Mouse (Mus musculus) intestine, embryonic 15.5 days (tissue): ENCODE results near the gene Epha1. TPM values are rescaled to one million over a fixed set of nuclear protein-coding genes. Genes with fewer than 3 reads are reported as not detected.

Source experiments
- ATAC-seq: fragments of 200-750 bp; cut with Nextera tagmentation; 2 replicates; pipeline ENCODE4 v1.8.0; 2017; ENCODE audit warnings: moderate TSS enrichment, moderate library complexity
- H3K27ac ChIP-seq: fragments of 300-500 bp; sonication (generic); 2 replicates; pipeline ENCODE4 v1.5.1; 2015; ENCODE audit warnings: mild to moderate bottlenecking, inconsistent platforms
- H3K27me3 ChIP-seq: fragments of 300-500 bp; sonication (generic); replicated peaks from 2 replicates; pipeline ENCODE4 v1.6.1; 2015; ENCODE audit warnings: inconsistent platforms
- H3K36me3 ChIP-seq: fragments of 300-500 bp; sonication (generic); 2 replicates; pipeline ENCODE4 v1.6.1; 2015; ENCODE audit warnings: inconsistent platforms
- H3K4me1 ChIP-seq: fragments of 300-500 bp; sonication (generic); replicated peaks from 2 replicates; pipeline ENCODE4 v1.6.1; 2015; ENCODE audit warnings: inconsistent platforms
- H3K4me2 ChIP-seq: fragments of 300-500 bp; sonication (generic); replicated peaks from 2 replicates; pipeline ENCODE4 v1.6.1; 2015; ENCODE audit warnings: mild to moderate bottlenecking, inconsistent platforms
- H3K4me3 ChIP-seq: fragments of 300-500 bp; sonication (generic); replicated peaks from 2 replicates; pipeline ENCODE4 v1.5.1; 2015; ENCODE audit warnings: inconsistent platforms
- H3K9ac ChIP-seq: fragments of 300-500 bp; sonication (generic); 2 replicates; pipeline ENCODE4 v1.6.1; 2015; ENCODE audit warnings: inconsistent platforms
- H3K9me3 ChIP-seq: fragments of 300-500 bp; sonication (generic); 2 replicates; pipeline ENCODE4 v1.6.1; 2016; ENCODE audit warnings: inconsistent platforms
- WGBS: fragments of 180-500 bp; shearing (Covaris S2); methylation state at CpG from one replicate; pipeline ENCODE4 v1.1.7; 2015; 5-methylcytosine and 5-hydroxymethylcytosine counted together
- polyA plus RNA-seq: library from polyadenylated mRNA; unstranded; fragments of >200 nt; fragmentation: Nextera tagmentation; extraction: Ambion mirVana; gene quantifications from 2 replicates; pipeline ENCODE4 v1.2.1, GENCODE M21; 2015

Epha1 gene
- polyA plus RNA-seq, 1 experiment from 2014 or later = 7.6 TPM

- WGBS = 35% methylated on average over 9 of the region's 9 CpGs
- no peak overlapping the region for H3K9ac ChIP-seq
- H3K4me3 ChIP-seq = no peak overlapping the region
- H3K27me3 ChIP-seq = no peaks in the 10 kb centered on the region
- H3K4me2 ChIP-seq = 0 out of 2 replicates have a peak overlapping the region, but pooled peaks have one; percentile 17
- H3K4me1 ChIP-seq = no peaks in the 10 kb centered on the region; the same call in 1 of the 2 replicates
- H3K36me3 ChIP-seq = no peaks in the 10 kb centered on the region
- no peaks in the 10 kb centered on the region for H3K9me3 ChIP-seq
- ATAC-seq = no peak
- 0 out of 2 replicates have a peak overlapping the region, but pooled peaks have one; percentile 17 for H3K27ac ChIP-seq
Measured at GRCm38 (mm10) chr6:42381916-42382381, 8.9 kb upstream of the Epha1 start.

GRCm38 (mm10) chr6:42381221-42381620, 8.2 kb upstream of the Epha1 start:
- Histone ChIP-seq H3K4me2 (no peak overlapping the region), H3K27ac (no peak overlapping the region), H3K9me3 (no peaks in the 10 kb centered on the region), H3K4me1 (no peaks in the 10 kb centered on the region; the same call in 1 of the 2 replicates), H3K9ac (no peak overlapping the region), H3K36me3 (no peaks in the 10 kb centered on the region), H3K4me3 (no peak overlapping the region), H3K27me3 (no peaks in the 10 kb centered on the region)
- 81% methylated on average over 2 of the region's 2 CpGs for WGBS
- no peak for ATAC-seq

- H3K27me3 ChIP-seq = no peaks in the 10 kb centered on the region
Measured at GRCm38 (mm10) chr6:42380416-42381144, 7.5 kb upstream of the Epha1 start.

GRCm38 (mm10) chr6:42379551-42379950, 6.5 kb upstream of the Epha1 start:
- H3K4me1 ChIP-seq = no peaks in the 10 kb centered on the region; the same call in 1 of the 2 replicates
- H3K9me3 ChIP-seq = no peaks in the 10 kb centered on the region
- WGBS = 60% methylated on average over 3 of the region's 3 CpGs
- ATAC-seq = no peak
- H3K9ac ChIP-seq = no peak overlapping the region
- H3K27me3 ChIP-seq = no peaks in the 10 kb centered on the region
- H3K27ac ChIP-seq = no peak overlapping the region
- no peaks in the 10 kb centered on the region for H3K36me3 ChIP-seq
- no peak overlapping the region for H3K4me3 ChIP-seq
- no peak overlapping the region for H3K4me2 ChIP-seq

More at GRCm38 (mm10) chr6:42380416-42381144, 7.5 kb upstream of the Epha1 start:
- H3K27ac ChIP-seq = no peak overlapping the region
- H3K4me2 ChIP-seq = no peak overlapping the region
- H3K4me3 ChIP-seq = no peak overlapping the region
- ATAC-seq = no peak
- H3K4me1 ChIP-seq = no peaks in the 10 kb centered on the region; the same call in 1 of the 2 replicates
- WGBS = 27% methylated on average over 8 of the region's 8 CpGs
- no peaks in the 10 kb centered on the region for H3K36me3 ChIP-seq
- H3K9ac ChIP-seq = no peak overlapping the region
- no peaks in the 10 kb centered on the region for H3K9me3 ChIP-seq

- H3K4me1 ChIP-seq = peaks cover 15% of the 10 kb centered on the region
- no peak for ATAC-seq
- WGBS = 77% methylated on average over 5 of the region's 5 CpGs
- no peaks in the 10 kb centered on the region for H3K9me3 ChIP-seq
- H3K27me3 ChIP-seq = no peaks in the 10 kb centered on the region
- no peak overlapping the region for H3K4me3 ChIP-seq
- no peak overlapping the region for H3K4me2 ChIP-seq
- no peak overlapping the region for H3K27ac ChIP-seq
- no peaks in the 10 kb centered on the region for H3K36me3 ChIP-seq
- H3K9ac ChIP-seq = no peak overlapping the region
Measured at GRCm38 (mm10) chr6:42377280-42377679, 4.2 kb upstream of the Epha1 start.

DNA sequence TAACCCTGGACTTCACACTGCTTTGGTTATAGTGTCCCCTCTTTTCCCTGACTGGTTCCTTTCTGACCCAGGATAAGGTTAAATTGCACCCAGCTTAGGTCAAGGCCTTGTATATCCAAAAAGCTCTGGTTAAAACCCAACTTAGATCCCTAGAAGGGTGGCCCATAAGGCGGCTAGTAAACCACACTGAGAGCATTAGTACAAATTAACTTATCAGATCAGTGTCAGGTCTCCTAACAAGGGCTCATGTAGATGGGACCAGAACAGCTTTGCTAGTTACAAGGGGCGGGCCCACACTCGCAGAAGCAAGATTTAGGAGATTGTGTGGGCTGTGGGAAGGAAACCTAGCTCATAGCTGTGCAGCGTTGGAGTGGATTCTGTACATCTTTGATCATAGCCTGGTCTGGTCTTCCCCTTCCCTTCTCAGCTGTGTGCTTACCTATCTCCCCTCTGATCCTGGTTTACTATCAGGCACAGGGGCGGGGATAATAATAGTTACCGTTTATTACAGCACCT, 3.5 kb upstream of the Epha1 start:
- no peaks in the 10 kb centered on the region for H3K9me3 ChIP-seq
- no peak overlapping the region for H3K27ac ChIP-seq
- no peak for ATAC-seq
- no peaks in the 10 kb centered on the region for H3K27me3 ChIP-seq
- peaks cover 18% of the 10 kb centered on the region for H3K4me1 ChIP-seq
- 67% methylated on average over 6 of the region's 6 CpGs for WGBS
- no peak overlapping the region for H3K9ac ChIP-seq
- H3K36me3 ChIP-seq = no peaks in the 10 kb centered on the region
- H3K4me3 ChIP-seq = no peak overlapping the region
- no peak overlapping the region for H3K4me2 ChIP-seq

- Histone ChIP-seq H3K27ac (no peak overlapping the region), H3K36me3 (no peaks in the 10 kb centered on the region), H3K4me3 (no peak overlapping the region), H3K9ac (no peak overlapping the region), H3K4me1 (peaks cover 22% of the 10 kb centered on the region), H3K9me3 (no peaks in the 10 kb centered on the region), H3K27me3 (no peaks in the 10 kb centered on the region), H3K4me2 (no peak overlapping the region)
- ATAC-seq = no peak
- WGBS = 30% methylated on average over 4 of the region's 4 CpGs
Measured at GRCm38 (mm10) chr6:42376016-42376415, 2.9 kb upstream of the Epha1 start.

- Histone ChIP-seq H3K27ac (no peak overlapping the region), H3K36me3 (no peaks in the 10 kb centered on the region), H3K9ac (no peak overlapping the region), H3K4me2 (no peak overlapping the region), H3K9me3 (no peaks in the 10 kb centered on the region), H3K4me1 (peaks cover 28% of the 10 kb centered on the region), H3K27me3 (no peaks in the 10 kb centered on the region), H3K4me3 (no peak overlapping the region)
- 83% methylated on average over 2 of the region's 2 CpGs for WGBS
- no peak for ATAC-seq
Measured at GRCm38 (mm10) chr6:42375131-42375530, 2.1 kb upstream of the Epha1 start.

DNA sequence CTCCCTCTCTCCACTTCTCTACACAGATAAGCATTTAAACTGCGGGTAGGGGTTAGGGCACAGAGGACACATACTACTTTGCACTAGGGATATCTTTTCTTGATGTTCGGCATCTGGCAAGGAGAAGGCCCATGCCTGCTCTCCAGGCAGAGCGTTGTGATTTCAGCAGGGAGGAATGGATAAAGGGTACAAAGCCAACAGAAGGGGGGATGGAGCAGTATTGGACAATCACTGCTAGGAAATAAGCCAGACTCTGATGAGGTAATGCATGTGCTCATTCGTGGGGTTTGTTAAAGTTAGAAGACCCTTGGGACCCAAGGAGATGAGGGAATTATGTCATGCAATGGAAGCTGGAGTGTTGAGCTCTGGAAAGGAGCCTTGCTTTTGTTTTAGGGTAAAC, 1.6 kb upstream of the Epha1 start:
- Histone ChIP-seq H3K9ac (no peak overlapping the region), H3K4me2 (no peak overlapping the region), H3K27me3 (no peaks in the 10 kb centered on the region), H3K36me3 (no peaks in the 10 kb centered on the region), H3K9me3 (no peaks in the 10 kb centered on the region), H3K4me3 (no peak overlapping the region), H3K4me1 (peaks cover 28% of the 10 kb centered on the region), H3K27ac (no peak overlapping the region)
- ATAC-seq = no peak
- 72% methylated on average over 4 of the region's 4 CpGs for WGBS

DNA sequence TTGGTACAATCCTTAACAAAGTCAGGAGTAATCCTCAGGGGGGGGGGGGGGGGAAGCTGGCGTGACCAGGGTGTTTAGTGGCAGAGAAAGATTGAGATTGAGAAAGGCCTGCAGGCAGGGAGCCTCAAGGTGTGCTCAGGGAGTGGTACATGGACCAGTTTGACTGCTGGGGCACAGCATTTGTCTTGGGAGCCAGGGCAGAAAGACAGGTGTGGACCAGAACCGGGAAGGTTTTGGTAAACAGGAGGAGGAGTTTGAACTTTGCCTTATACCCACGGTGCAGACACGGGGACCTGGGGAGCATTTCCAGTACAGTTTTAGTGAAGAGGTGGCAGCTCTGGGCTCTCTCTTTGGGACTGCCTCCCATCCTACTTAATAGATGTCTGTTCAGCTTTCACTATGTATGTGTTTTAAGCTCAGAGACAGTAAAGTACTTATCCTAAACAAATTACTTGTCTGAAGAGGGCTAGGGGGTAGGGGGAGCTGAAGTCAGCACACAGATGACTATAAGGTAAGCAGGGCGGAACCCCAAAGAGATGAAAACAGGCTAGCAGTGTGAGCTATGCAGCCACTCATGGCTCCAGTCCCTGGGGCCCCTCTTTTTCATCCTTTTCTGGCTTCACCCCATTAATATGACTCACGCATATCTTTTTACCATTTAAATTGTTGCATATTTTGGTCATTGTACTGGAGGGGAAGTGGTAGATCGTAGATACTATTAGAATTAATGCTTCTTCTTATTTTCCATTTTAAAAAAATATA, 782 bp upstream of the Epha1 start:
- no peak overlapping the region for H3K27ac ChIP-seq
- WGBS = 41% methylated on average over 7 of the region's 7 CpGs
- peaks cover 28% of the 10 kb centered on the region for H3K4me1 ChIP-seq
- H3K27me3 ChIP-seq = no peaks in the 10 kb centered on the region
- peak overlapping the region; percentile 62; the same call in 1 of the 2 replicates for H3K4me3 ChIP-seq
- H3K9me3 ChIP-seq = no peaks in the 10 kb centered on the region
- peak; percentile 17; the same call in 1 of the 2 replicates for ATAC-seq
- no peaks in the 10 kb centered on the region for H3K36me3 ChIP-seq
- H3K4me2 ChIP-seq = peak overlapping the region; percentile 91
- no peak overlapping the region for H3K9ac ChIP-seq

DNA sequence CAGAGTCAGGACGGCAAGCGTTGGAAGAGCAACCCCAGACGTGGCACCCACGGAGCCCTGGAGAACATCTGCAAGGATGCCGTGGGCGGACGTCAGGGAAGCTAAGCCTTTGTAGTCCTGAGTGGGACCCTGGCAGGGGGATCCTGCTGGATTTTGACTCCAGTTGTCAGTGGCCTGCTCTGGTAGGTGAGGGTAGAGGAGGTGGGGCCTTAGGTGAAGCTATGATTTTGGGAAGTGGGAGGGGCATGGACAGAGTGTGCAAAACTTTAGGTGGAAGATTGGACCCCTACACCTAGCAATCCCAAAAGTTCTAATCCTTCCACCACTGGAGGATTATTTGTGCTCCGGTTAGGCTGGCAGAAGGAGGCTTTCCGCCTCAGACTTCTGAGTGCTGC, 650 bp downstream of the Epha1 start:
- Histone ChIP-seq H3K27me3 (no peaks in the 10 kb centered on the region), H3K4me1 (peaks cover 28% of the 10 kb centered on the region), H3K4me3 (peak overlapping the region; percentile 62), H3K36me3 (no peaks in the 10 kb centered on the region), H3K9me3 (no peaks in the 10 kb centered on the region), H3K4me2 (peak overlapping the region; percentile 91), H3K27ac (no peak overlapping the region), H3K9ac (peak overlapping the region; percentile 65; the same call in 1 of the 2 replicates)
- 33% methylated on average over 9 of the region's 9 CpGs for WGBS
- peak; percentile 8 for ATAC-seq

DNA sequence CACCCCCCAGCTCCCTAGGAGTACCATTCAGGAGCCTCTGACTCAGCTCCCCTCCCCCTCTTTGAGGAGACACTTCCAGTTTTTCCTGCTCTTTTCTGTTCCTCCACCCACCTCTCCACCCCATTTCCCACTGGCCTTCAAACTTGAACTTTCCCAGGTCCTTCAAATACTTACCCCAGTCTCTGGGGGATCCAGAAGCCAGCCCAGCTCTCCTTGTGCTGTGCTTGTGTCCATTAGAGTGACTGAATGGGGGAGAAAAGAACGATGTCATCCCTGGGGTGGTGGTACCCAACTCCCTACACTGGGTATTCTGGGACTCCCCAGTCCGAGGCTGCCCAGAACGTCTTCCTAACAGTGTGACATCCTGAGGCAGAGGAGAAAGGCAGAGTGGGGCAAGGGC, 1.1 kb downstream of the Epha1 start:
- Histone ChIP-seq H3K27me3 (no peaks in the 10 kb centered on the region), H3K36me3 (no peaks in the 10 kb centered on the region), H3K9ac (no peak overlapping the region), H3K4me2 (peak overlapping the region; percentile 91), H3K9me3 (no peaks in the 10 kb centered on the region), H3K4me3 (peak overlapping the region; percentile 62), H3K4me1 (peaks cover 28% of the 10 kb centered on the region), H3K27ac (no peak overlapping the region)
- ATAC-seq = 0 out of 2 replicates have a peak, but pooled peaks have one; percentile 1
- WGBS = 14% methylated on average over 3 of the region's 3 CpGs
